Mouse (Mus musculus) thymus, adult 18-20 months (tissue): ENCODE measurements around the gene Ubxn1.
"Not testable (repeated sequence)": the region's sequence is repeated elsewhere in the genome, so short reads cannot be mapped to it uniquely, and the experiment has no call there.

Experiments
- DNase-seq, 2 experiments: peaks; one replicate each; pipeline ENCODE4 v3.0.0; 2022; ENCODE audit warnings: mixed read lengths in 2 of 2

Gene Ubxn1

GRCm38 (mm10) chr19:8859018-8859417 lies 12.3 kb upstream of the Ubxn1 start:
- DNase-seq = peak; percentile 13 to 28

- DNase-seq = no peak
These were observed 7.0 kb upstream of the Ubxn1 start for GRCm38 (mm10) chr19:8864265-8864664.

- not testable (repeated sequence) for DNase-seq
These were observed 915 bp upstream of the Ubxn1 start for GRCm38 (mm10) chr19:8870381-8870780.

- DNase-seq = no peak
These were observed 458 bp upstream of the Ubxn1 start for GRCm38 (mm10) chr19:8870838-8871237.

DNA sequence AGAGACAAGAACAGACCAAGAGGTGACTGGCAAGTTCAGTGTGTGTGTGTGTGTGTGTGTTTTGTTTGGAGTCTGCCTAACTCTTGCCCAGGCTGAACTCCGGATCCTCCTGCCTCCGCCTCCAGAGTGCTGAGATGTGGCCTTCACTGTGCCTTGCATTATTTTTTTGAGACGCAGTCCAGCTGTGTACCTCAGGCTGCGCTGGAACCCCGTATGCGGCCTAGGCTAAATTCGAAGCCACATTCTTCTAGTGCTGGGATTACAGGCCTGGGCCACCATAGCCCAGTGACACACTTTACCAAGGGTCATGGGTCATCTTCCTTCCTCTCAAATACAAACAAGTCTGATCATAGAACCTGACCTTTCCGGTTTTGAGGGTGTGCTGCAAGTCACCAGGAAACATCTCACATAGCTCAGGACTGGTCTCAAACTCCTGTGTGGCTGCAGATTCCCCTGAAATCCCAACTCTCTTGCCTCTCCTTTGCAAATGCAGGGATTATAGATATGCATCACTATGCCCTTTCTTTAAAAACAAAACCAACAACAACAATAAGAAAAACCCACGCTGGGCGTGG lies 1.1 kb downstream of the Ubxn1 start:
- no peak for DNase-seq

GRCm38 (mm10) chr19:8875031-8875430 lies 3.7 kb downstream of the Ubxn1 start:
- DNase-seq = no peak

DNA sequence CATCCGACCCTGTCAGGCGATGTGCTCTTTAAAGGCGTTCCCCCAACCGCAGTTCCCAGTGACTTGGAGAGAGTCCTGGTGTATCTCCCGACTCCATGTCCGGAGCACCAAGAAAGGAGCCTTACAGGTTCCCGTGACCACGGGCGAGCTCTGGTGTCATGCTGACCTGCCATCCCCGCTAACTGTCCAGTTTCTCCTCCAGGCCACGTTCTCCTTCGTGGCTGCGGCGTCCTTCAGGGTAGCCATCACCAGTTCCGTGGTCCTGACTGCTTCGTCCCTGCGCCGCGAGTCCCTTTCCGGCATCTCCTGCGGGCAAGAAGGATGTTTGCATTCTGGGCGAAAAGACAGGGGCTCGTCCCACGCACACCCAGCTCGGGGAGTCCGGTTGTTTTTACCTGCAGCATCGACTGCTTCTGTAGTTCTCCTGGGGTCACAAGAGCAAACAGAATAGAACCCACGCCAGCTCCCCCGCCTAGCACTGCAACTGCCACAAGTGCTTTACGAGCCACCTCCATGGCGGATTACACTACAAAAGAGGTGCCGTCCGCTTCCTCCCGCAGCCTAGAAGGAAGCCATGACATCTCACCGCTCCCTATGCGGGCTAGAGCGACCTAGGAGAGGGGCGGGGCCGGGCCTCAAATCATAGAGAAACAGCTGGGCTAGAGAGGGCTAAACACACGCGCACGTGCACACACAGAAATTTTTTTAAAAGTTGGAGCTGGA lies 9.2 kb downstream of the Ubxn1 start, which contains the start of gene Uqcc3:
Gene Uqcc3, minus strand, starts transcription at position 613 of the 723 bp plus-strand sequence.
- DNase-seq = peak; percentile 84 to 89

GRCm38 (mm10) chr19:8881034-8881392 lies 9.7 kb downstream of the Ubxn1 start:
- no peak for DNase-seq

DNA sequence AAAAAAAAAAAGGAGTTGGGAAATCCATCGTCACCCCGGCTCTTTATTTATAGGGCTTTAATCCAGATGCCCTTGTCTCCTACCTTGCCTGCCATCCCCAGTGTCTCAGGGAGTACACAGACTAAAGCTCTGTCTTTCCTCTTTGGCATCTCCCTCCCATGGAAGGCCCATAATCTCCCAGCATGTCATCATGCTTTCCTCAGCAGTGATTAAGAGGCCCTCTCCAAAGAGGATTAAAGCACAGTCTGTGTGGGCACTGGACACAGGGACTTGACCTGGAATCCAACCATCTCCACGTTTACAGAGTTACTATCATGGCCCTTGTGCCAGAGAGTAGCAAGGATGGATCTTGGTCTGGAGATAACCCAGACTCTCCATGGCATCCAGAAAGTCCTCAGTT lies 12.3 kb downstream of the Ubxn1 start, which contains the start of the genes Lbhd1 and Gm49403:
Gene Lbhd1, plus strand, starts transcription at position 117 of the 400 bp plus-strand sequence.
Gene Gm49403, plus strand, starts transcription at position 315 of the 400 bp plus-strand sequence.
- no peak for DNase-seq

- no peak for DNase-seq
These were observed 15.8 kb downstream of the Ubxn1 start for GRCm38 (mm10) chr19:8886916-8887584.

DNA sequence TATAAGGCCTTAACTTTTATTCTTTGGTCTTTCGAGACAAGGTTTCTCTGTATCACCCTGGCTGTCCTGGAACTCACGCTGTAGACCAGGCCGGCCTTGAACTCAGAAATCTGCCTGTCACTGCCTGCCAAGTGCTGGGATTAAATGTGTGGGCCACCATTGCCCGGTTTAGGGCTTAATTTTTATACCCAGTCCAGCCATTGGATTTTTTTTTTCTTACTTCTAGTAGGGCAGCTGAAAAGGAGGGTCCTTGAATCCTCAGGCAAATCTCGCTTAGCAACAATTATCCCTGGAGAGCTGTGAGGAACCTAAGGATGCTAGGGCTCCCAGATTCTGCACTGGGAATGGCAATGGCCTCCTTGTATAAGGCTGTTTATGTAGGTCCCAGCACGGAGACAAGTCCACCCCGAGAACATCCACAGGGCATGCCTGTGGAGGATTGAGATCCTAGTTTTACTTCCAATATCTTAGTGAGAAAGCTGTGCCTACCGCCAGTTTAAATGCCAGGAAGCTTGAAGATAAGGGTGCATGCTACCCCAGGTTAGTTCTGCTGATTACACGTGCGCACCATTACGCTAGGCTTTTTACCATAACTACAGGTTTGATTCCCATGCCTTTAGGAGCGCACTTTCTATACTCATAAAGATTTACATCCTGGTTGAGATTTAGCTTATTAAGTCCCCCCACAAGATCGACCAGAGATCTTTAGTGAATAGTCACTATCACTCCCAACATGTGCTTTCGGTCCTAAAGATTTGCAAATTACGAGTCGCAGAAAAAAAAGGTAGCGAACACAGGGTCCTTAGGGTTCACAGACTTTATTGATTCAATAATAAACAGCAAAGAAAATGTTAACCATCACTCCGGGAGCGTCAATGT lies 16.5 kb downstream of the Ubxn1 start:
- DNase-seq = no peak

GRCm38 (mm10) chr19:8888511-8889385 lies 17.5 kb downstream of the Ubxn1 start, which contains the start of the genes 1810009A15Rik and Gm49416:
Gene 1810009A15Rik, plus strand, starts transcription at chr19:8888853.
Gene Gm49416, plus strand, starts transcription at chr19:8888926.
- DNase-seq = peak; percentile 88 to 94

DNA sequence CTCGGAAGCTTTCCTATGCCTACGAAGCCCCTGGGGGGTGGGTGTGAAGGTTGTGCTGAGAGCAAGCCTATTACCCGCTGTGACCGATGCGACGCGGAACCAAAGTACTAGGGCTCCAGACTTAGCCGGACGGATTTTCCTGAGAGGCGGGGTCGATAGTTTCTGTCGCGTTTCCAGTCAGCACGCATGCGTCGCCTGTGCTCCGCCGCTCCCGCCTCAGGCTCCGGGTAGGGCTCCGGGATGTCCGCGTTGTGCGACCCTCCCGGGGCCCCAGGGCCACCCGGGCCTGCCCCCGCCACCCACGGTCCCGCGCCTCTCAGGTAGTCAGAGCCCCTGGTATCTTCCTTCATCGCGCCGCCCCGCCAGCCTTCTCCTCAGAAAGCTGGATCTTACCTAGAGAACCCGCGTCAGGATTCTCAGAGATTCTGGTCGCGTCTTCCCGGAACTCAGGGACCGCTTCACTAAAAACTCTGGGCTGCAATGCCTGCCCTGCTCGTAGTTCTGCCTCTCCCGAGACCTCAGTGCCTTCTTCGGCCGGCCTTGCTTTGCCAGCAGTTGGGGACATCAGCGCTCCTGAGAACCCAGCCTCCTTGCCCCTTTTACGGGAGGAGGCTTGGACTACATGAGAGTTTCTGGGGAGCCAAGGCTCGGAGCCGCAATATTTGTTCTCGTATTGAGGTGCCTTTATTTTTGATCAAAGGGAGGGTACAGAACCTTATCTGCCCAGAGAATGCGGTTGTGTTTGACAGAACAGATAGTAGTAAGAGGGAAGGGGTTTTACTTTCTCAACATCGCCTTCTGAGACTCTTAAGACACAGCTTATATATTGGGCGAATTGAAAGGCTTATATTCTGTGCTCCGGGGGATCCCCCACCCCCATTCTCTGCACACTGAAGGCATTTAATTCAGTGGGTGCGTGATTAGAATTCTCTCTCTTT lies 21.8 kb downstream of the Ubxn1 start, which contains the start of gene Ints5:
Gene Ints5, plus strand, starts transcription at position 177 of the 938 bp plus-strand sequence.
- peak; percentile 68 to 79 for DNase-seq

- no peak for DNase-seq
These were observed 24.2 kb downstream of the Ubxn1 start for GRCm38 (mm10) chr19:8895397-8895960.

GRCm38 (mm10) chr19:8896231-8896630 lies 24.9 kb downstream of the Ubxn1 start:
- DNase-seq = not testable (repeated sequence)

- peak in 1 of 2 experiments; percentile 31 for DNase-seq
These were observed 26.0 kb downstream of the Ubxn1 start for GRCm38 (mm10) chr19:8897211-8897864.

- peak; percentile 92 to 95 for DNase-seq
These were observed 26.7 kb downstream of the Ubxn1 start, which contains the start of gene Ganab for GRCm38 (mm10) chr19:8897865-8898495. Gene Ganab, plus strand, starts transcription at chr19:8898071.

DNA sequence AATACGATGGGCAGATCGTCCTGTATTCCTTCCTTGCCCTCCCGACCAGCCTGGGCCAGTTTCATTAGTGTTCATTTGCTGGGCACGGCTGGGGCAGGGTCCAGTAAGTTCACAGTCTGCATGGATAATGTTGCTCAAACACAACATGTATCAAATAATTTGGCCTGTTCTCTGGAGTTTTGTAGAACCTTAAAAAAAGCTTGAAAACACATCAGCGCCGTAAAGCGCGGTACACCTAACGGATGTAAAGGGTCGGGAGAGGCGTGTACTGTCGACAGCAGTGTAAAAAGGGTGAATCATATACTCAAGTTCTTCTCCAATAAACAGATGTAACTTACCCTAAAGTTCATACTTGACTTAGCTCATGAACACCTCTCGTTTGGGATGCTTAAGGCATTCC lies 27.3 kb downstream of the Ubxn1 start:
- DNase-seq = no peak

DNA sequence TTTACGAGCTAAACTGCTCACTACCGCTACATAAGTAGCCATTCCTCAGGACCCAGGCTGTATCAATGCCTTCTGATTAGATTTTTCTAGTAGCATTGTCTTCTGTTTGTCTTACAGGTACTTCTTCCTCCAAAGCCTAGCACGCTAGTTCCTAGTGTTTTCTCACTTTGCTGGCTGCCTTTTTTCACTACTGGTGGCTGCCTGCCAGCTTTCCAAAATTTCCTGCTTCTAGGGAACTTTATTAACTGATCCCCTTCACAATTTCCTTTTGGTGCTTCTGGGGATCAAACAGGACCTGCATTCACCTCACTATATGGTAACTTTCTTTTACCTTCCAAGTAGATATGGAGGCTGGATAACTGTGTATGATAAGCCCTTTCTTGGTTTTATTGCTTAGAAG lies 27.8 kb downstream of the Ubxn1 start:
- no peak for DNase-seq
